Comparison of ENCODE assay signal across 8 mouse cellular contexts in the genomic region with DNA sequence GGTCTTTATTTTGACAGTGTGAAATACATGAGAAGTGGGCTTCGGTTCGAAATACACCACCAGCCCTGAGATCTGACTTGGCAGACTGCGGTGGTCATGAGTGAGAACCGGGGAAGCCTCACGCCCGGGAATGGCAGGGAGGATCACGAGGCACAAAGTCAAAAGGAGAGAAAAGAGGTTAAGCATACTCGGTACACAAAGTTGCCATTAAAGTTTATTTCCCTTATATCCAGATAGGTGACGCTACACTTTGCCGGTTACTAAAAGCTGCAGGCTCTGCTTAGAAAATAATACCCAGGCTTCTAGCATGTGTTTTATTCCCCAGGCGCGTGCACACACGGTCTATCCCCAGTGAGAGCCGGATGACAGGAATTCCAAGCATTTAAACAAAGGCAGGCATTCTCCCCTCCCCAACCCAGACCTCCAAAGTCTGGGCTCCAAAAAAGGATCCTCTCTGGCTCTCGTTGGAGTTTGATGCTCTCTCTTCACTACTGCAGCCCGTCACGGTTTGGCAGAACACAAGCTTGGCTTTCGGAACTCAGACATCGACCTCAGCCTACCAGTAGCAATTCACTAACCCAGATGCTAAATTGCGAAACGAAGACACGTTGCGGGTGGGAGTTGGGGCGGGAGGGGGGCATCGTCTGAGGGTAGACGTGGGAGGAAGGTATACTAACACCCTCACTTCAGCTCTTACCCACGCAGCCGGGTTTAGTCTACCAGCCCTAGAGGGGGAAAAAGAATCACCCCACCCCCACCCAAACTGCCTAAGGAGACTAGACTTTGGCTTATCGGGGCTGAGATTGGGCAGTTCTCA. TPM values are rescaled to one million over a fixed set of nuclear protein-coding genes. Genes with fewer than 3 reads are reported as not detected.
DNase-seq lines count a peak whose midpoint lies in the region; ATAC-seq and TF ChIP-seq lines count a peak whose summit lies in the region.

No protein-coding gene starts in this region.

- peak overlapping the region; percentile 61 for H3K4me3 ChIP-seq in forebrain, embryonic 12.5 days (replicated peaks)
- peak overlapping the region; percentile 80 for H3K4me3 ChIP-seq in layer of hippocampus, adult 2 months
- peak overlapping the region; percentile 68 for H3K4me3 ChIP-seq in lung, embryonic 15.5 days

- H3K27me3 ChIP-seq in forebrain, embryonic 12.5 days = peaks cover 19% of the 10 kb centered on the region
- H3K27me3 ChIP-seq in lung, embryonic 15.5 days = peaks cover 19% of the 10 kb centered on the region

- H3K36me3 ChIP-seq in forebrain, embryonic 12.5 days (replicated peaks) = no peaks in the 10 kb centered on the region
- no peaks in the 10 kb centered on the region for H3K36me3 ChIP-seq in lung, embryonic 15.5 days

- peak; percentile 53 for TF ChIP-seq CTCF in layer of hippocampus, adult 2 months (conservative IDR thresholded peaks at IDR 0.05)

- H3K9me3 ChIP-seq in forebrain, embryonic 12.5 days = no peaks in the 10 kb centered on the region
- no peaks in the 10 kb centered on the region for H3K9me3 ChIP-seq in lung, embryonic 15.5 days

- under 1% methylated on average over 29 of the region's 29 CpGs for WGBS in forebrain, embryonic 12.5 days
- WGBS in lung, embryonic 15.5 days = under 1% methylated on average over 29 of the region's 29 CpGs

- H3K27ac ChIP-seq in forebrain, embryonic 12.5 days = peak overlapping the region; percentile 86
- H3K27ac ChIP-seq in layer of hippocampus, adult 2 months = peak overlapping the region; percentile 93
- H3K27ac ChIP-seq in lung, embryonic 15.5 days = peak overlapping the region; percentile 92

- intact Hi-C loops in heart, postnatal 14 days (cut with DNase I) = loop anchor here (5.0 to 10.0 kb wide), 4 partner anchors 41 to 1021 kb away; no protein-coding TSS in a partner anchor

- H3K4me1 ChIP-seq in forebrain, embryonic 12.5 days = peaks cover 23% of the 10 kb centered on the region
- H3K4me1 ChIP-seq in lung, embryonic 15.5 days = peaks cover 37% of the 10 kb centered on the region

- peak overlapping the region; percentile 93 for H3K4me2 ChIP-seq in forebrain, embryonic 12.5 days
- peak overlapping the region; percentile 98 for H3K4me2 ChIP-seq in lung, embryonic 15.5 days

- no peak for ATAC-seq in forebrain, embryonic 12.5 days (ENCODE audit: low FRiP score)
- peak; percentile 32; the same call in 1 of the 2 replicates for ATAC-seq in lung, embryonic 15.5 days (ENCODE audit: borderline replicate concordance, extremely low read depth, low FRiP score, low TSS enrichment)
- no peak for ATAC-seq in megakaryocyte progenitor cell, adult 5-6 weeks (replicated peaks; ENCODE audit: poor library complexity)

- peak overlapping the region; percentile 71 for H3K9ac ChIP-seq in forebrain, embryonic 12.5 days
- peak overlapping the region; percentile 59 for H3K9ac ChIP-seq in lung, embryonic 15.5 days

- DNase-seq in urinary bladder, adult 18-20 months (ENCODE audit: low spot score in 2 of 2) = peak; percentile 18 to 45
- no peak for DNase-seq in urinary bladder, postnatal 10 days (ENCODE audit: low spot score)
- DNase-seq in heart, postnatal 14 days = peak; percentile 36 to 67
- DNase-seq in layer of hippocampus, adult 2 months (ENCODE audit: low spot score in 2 of 2) = peak; percentile 30 to 40
- peak; percentile 5 for DNase-seq in retina, postnatal 7 days (ENCODE audit: low read depth, low spot score)

RNA-seq across cellular contexts. Expression of gene Pcdh7, which starts 1.1 kb away (rescaled TPM):
- 7.9 and 9.4 TPM in 2 replicates for polyA plus RNA-seq in forebrain, embryonic 12.5 days (2016; fragmentation: Nextera tagmentation; extraction: Ambion mirVana)
- total RNA-seq in heart, postnatal 14 days (2021) = 100 to 1,000 TPM; 113 to 135 TPM
- 10 to 100 TPM; 64.2 to 65.2 TPM for total RNA-seq in layer of hippocampus, adult 2 months (2021)
- 3.6 and 3.7 TPM in 2 replicates for polyA plus RNA-seq in lung, embryonic 15.5 days (2015; fragmentation: Nextera tagmentation; extraction: Ambion mirVana)
- 1.8 and 2.2 TPM in 2 replicates for total RNA-seq in megakaryocyte progenitor cell, adult 5-6 weeks (2015)
- 0.58 and 4.7 TPM in 2 replicates for total RNA-seq in megakaryocyte progenitor cell, adult 5-6 weeks (2017)

Comparison
In these comparisons a context has a peak if more than half of its experiments do, and no peak if none do; other contexts are left out.
1. RNA of gene Pcdh7, which starts 1.1 kb away (total RNA-seq): 113 to 135 TPM in heart, postnatal 14 days and 64.2 to 65.2 TPM in layer of hippocampus, adult 2 months; 0.58 to 4.7 TPM in megakaryocyte progenitor cell, adult 5-6 weeks; every median in the first group is over 10 times any median in the second.
2. Peak in every context shown above with its lines, with median percentiles within 50 percentile points of each other: H3K27ac ChIP-seq and H3K4me3 ChIP-seq.